11 mouse cellular contexts compared by ENCODE assay signal in the genomic region with DNA sequence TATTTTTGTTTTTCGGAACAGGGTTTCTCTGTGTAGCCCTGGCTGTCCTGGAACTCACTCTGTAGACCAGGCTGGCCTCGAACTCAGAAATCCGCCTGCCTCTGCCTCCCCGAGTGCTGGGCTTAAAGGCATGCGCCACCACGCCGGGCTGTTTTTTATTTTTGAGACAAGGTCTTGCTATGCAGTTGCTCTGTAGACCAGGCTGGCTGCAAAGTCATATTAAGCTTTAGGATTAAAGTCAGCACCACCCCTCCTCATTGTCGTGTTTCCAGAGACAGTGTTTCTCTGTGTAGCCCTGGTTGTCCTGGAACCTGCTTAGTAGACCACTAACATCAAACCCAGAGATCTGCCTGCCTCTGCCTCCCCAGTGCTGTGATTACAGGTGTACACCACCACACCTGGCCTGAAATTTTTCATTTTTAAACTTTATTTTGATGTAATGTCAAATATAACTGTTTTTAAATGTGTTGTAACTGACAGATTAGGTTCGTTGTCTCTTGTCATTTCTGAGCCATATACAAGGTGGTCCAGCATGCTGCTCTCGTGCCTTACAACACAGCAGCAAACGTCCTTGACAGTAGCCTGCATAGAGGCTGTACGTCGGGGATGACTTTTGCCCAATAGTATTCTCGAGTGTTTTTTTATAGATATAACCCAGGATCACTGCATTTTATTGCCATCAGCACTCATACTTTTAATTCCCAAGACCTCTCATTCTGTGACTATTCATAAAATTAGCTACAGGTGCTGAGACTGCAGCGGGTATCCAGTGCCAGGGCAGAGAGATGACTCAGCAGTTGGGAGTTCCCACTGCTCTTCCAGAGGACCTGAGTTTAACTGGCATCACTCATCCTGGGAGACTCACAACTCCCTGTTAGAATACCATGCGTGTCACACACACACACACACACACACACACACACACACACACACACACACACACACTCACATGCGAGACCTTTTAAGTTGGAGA. TPM values are rescaled to one million over a fixed set of nuclear protein-coding genes. Genes with fewer than 3 reads are reported as not detected.
DNase-seq lines count a peak whose midpoint lies in the region; ATAC-seq lines count a peak whose summit lies in the region.
"Had no signal": no experiment of that assay in that cellular context is flagged by ENCODE, and none has a peak within 500 bp of the region (broad histone marks: within the 10 kb centered on the region; RNA-seq: fewer than 3 reads in every experiment).

No protein-coding gene starts in this region.

- peak overlapping the region; percentile 66 for H3K4me2 ChIP-seq in heart, embryonic 13.5 days

- H3K4me3 ChIP-seq in heart, embryonic 13.5 days, result no peak overlapping the region
- H3K4me3 ChIP-seq: limb, embryonic 15.5 days had no signal

- peaks cover 9% of the 10 kb centered on the region; the same call in 1 of the 2 replicates for H3K36me3 ChIP-seq in heart, embryonic 13.5 days
- H3K36me3 ChIP-seq: limb, embryonic 15.5 days had no signal

- no peak for DNase-seq in heart, postnatal 4 days
- DNase-seq in urinary bladder, adult 2 months (ENCODE audit: low spot score), result peak; percentile 17
- DNase-seq in urinary bladder, postnatal 14 days (ENCODE audit: low spot score), result no peak
- DNase-seq in induced T-regulatory cell, adult 2 months (ENCODE audit: low read depth), result peak; percentile 40
- no peak for DNase-seq in embryo, embryonic 9.5 days (ENCODE audit: extremely low spot score)
- no peak for DNase-seq in urinary bladder, postnatal 36 days (ENCODE audit: low spot score in 2 of 2)
- no peak for DNase-seq in ovary, postnatal 14 days (ENCODE audit: low spot score)

- WGBS in heart, embryonic 13.5 days, result 79% methylated on average over 17 of the region's 17 CpGs

- peaks cover 89% of the 10 kb centered on the region for H3K4me1 ChIP-seq in heart, embryonic 13.5 days

- ATAC-seq in heart, embryonic 13.5 days (ENCODE audit: extremely low read depth, insufficient number of reproducible peaks, low FRiP score, low TSS enrichment), result no peak

- H3K9ac ChIP-seq in heart, embryonic 13.5 days, result peak overlapping the region; percentile 37
- H3K9ac ChIP-seq: limb, embryonic 15.5 days had no signal

- H3K9me3 ChIP-seq in heart, embryonic 13.5 days, result no peaks in the 10 kb centered on the region
- H3K9me3 ChIP-seq: limb, embryonic 15.5 days had no signal

- no peaks in the 10 kb centered on the region for H3K27me3 ChIP-seq in heart, embryonic 13.5 days (replicated peaks)
- H3K27me3 ChIP-seq: limb, embryonic 15.5 days; Patski had no signal

- peak overlapping the region; percentile 100 for H3K27ac ChIP-seq in heart, embryonic 13.5 days (replicated peaks)
- H3K27ac ChIP-seq: limb, embryonic 15.5 days had no signal

RNA-seq across cellular contexts. Expression of a gene that starts 6.2 kb away (rescaled TPM):
- 1,234 and 1,290 TPM in 2 replicates for polyA plus RNA-seq in heart, embryonic 13.5 days (2015; fragmentation: Nextera tagmentation; extraction: Ambion mirVana)
- total RNA-seq in heart, postnatal 4 days (2021), result 1,000 to 10,000 TPM in 1 of 2 experiments, 100 to 1,000 TPM in 1; 930 to 1,002 TPM
- 1,024 and 1,454 TPM in 2 replicates for polyA plus RNA-seq in urinary bladder, adult 2 months (2012; rRNA removed)

RNA-seq across cellular contexts. Expression of a gene that starts 6.7 kb away (rescaled TPM):
- 0.31 and 0.50 TPM in 2 replicates for polyA plus RNA-seq in heart, embryonic 13.5 days (2015; fragmentation: Nextera tagmentation; extraction: Ambion mirVana)
- under 1 TPM in 1 of 2 experiments, not detected in 1; 0.34 TPM for total RNA-seq in heart, postnatal 4 days (2021)
- polyA plus RNA-seq in urinary bladder, adult 2 months (2012; rRNA removed), result 0.25 TPM in 1 of 2 replicates, not detected in the other
- total RNA-seq: common myeloid progenitor, adult 5-6 weeks had no signal

RNA-seq across cellular contexts. Expression of a gene that starts 24.0 kb away (rescaled TPM):
- 29.1 and 33.5 TPM in 2 replicates for polyA plus RNA-seq in heart, embryonic 13.5 days (2015; fragmentation: Nextera tagmentation; extraction: Ambion mirVana)
- total RNA-seq in heart, postnatal 4 days (2021), result 10 to 100 TPM; 31.4 to 34.4 TPM
- polyA plus RNA-seq in urinary bladder, adult 2 months (2012; rRNA removed), result 21.8 and 22.2 TPM in 2 replicates

Comparison
In these comparisons a context has a peak if more than half of its experiments do, and no peak if none do; other contexts are left out.
1. DNase-seq: peak in urinary bladder, adult 2 months (single experiment) and induced T-regulatory cell, adult 2 months (single experiment); none in heart, postnatal 4 days (single experiment), urinary bladder, postnatal 14 days (single experiment), embryo, embryonic 9.5 days (single experiment), urinary bladder, postnatal 36 days (0 of 2) and ovary, postnatal 14 days (single experiment).